Mouse (Mus musculus) adrenal gland, postnatal 14 days (tissue): ENCODE measurements around the gene Uvssa. TPM values are rescaled to one million over a fixed set of nuclear protein-coding genes. Genes with fewer than 3 reads are reported as not detected.
A peak's percentile ranks its signal among the peaks of the same experiment; 100 is the strongest.

ENCODE experiments used
- DNase-seq: peaks from one replicate; pipeline ENCODE4 v3.0.0; 2021; ENCODE audit warnings: mixed read lengths
- total RNA-seq: library from RNA; stranded (reverse); gene quantifications from 2 replicates; pipeline ENCODE4 v1.2.3, GENCODE M21; 2021

Gene Uvssa
- total RNA-seq, 1 experiment from 2014 or later, result 8.0 TPM

DNA sequence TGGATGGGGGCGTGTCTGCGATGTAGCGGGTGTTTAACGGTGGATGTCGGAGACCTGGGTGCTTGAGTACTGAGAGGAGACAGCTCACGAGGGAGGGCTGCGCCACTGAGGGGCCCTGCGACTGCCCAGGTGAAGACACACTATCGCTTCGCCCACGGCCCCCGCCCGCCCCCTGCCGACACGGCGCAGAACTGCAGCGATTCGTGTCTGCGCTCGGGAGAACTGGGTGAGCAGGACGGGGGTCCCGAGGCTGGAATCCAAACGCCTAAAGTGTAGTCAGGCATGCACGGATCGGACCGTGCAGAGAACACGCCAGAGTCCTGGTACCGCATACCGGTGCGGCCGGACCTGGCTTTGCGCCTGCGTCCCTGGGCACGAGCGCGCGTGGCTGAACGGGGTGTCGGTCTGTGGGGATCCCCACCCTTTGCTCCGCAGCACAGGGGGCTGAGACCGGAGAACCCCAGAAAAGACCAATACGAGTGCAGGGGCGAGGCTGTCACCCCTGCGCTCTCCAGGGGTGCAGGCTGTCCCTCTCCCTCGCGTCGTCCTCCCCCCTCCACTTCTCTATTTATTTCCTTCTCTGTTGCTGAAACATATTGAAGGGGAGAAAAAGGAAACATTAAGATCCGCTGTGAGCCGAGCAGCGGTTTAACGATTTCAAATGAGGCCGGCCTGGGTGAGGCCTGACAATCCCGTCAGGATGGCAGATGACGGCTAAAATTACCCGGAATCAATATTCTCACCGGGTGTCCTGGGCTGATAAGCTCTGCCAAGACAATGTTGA lies 64.8 kb downstream of the Uvssa start:
- DNase-seq, result peak; percentile 61

DNA sequence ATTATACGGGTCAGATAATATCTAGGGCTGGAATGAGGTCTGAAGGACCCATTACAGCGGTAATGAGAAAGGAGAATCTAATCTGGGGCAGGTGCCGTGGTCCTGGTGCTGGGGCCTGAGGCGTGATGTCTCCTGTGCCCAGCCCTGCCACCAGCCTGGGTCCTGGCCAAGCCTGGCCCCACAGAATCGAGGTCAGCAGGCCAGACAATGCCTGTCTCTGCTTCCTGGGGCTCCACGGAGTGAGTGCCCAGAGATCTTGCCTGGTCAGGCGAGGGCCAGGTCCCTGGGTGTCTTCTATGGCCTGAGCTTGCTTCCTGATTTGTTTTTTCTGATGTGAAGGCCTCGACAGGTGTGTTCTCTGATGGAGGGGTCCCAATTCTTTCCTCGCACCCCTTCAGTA lies 65.4 kb downstream of the Uvssa start:
- no peak for DNase-seq

DNA sequence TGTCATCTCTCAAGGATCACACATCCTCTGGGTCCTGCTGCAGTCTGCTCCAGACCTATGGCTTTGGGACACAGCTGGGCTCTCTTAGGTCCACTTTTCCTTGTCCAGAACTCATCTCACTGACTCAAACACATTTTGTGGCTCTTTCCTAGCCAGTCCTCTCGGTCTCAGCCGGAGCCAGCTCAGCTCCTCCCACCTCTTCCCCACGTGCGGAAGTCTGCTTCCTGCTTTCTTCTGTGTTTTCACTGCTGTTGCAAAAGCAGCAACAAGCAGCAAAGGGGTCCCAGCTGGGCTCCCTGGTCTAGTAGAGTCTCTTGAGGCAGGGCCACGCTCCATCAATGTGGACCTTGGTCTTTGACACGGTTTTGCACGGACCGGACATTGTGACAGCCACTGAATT lies 77.4 kb downstream of the Uvssa start:
- DNase-seq, result no peak

DNA sequence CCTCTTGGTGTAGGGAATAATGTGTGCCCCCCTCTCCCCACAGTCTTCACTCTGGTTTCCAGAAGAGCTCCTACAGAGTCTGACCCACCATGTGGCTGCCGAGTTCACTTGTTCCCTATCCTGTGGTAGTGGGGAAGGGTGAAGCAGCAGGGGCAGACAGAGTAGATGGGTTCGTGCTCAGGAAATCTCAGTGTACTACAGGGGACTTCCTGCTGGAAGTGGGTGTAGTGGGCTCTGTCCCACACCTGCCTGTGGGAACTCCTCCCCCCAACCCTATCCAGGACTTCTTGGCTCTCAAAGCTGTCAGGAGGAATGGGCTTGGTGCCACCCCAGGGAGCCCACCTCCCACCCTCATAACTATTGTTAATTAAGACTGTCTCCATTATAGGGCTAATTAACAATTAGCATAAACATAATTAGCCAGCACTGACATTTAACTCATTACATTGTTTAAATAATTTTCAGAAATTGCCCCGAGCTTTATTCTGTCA lies 79.8 kb downstream of the Uvssa start:
- DNase-seq, result no peak

DNA sequence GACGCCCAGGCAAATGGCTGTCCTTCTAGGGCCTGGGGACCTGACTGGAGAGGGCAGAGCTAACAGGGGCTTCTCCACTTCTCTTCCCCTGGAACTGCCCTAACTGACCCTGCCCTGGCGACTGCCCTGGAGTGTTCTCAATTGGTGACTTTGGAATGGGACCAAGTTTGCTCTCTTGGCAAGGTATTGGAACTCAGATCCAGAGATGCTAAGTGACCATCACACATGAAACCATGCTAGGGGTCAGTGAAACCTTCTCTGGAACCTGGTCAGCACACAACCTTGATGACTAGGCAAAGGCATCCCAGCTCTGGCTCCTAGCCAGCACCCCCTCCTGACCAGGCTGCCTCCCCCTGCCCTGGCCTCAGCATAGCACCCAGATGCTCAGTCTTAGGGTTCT lies 80.8 kb downstream of the Uvssa start:
- DNase-seq, result no peak

DNA sequence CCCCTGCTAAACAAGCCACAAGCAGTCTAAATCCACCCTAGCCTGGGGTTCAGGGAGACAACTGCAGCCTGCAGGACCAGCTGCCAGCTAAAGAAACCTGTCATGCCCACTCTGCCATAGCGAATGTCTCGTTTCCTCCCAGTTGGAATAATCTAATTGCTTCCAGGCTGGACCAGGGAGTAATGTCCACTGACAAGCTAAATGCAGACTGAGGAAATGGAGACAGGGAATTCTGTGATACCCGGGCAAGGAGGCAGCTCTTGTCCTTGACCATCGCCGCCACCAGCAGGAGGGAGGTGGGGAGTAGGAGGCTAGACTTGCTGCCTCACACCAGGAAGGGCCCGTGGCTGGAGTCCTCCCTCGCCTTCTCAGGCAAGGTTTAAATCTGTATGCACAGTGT lies 86.0 kb downstream of the Uvssa start:
- peak; percentile 32 for DNase-seq

DNA sequence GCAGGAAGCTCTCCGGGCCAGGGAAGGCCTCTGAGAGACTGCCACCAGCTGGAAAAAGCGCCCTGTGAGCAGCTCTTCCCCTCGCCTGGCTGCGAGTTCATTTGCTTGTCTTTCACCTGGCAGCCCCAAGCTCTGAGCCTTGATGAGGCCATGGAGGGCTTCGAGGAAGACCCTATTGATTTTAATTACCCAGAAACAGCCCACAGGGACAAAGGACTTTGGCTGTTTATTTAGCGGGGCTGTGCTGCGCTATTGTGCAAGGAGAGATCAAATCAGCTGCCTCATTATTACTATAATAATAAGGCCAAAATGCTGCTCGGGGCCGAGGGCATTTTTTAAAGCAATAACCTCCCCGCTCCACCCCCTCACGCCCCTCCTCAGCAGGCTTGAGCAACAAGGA lies 87.1 kb downstream of the Uvssa start:
- no peak for DNase-seq

Other genes starting within 250 kb of the Uvssa start
- 1.7 and 2.5 TPM in 2 replicates for gene Spon2, start 160.1 kb upstream of the Uvssa start, total RNA-seq
- gene Ctbp1, start 103.6 kb upstream of the Uvssa start, total RNA-seq, result 188 and 195 TPM in 2 replicates
- gene Maea, start 43.0 kb upstream of the Uvssa start, total RNA-seq, result 88.2 and 94.6 TPM in 2 replicates
- not detected in 2 replicates for gene Nkx1-1, start 55.4 kb downstream of the Uvssa start, total RNA-seq